Mouse (Mus musculus) adrenal gland, postnatal 14 days (tissue): ENCODE data around the gene Trip12. TPM values are rescaled to one million over a fixed set of nuclear protein-coding genes. Genes with fewer than 3 reads are reported as not detected.

Source experiments
- DNase-seq: peaks from one replicate; pipeline ENCODE4 v3.0.0; 2021; ENCODE audit warnings: mixed read lengths
- total RNA-seq: library from RNA; stranded (reverse); gene quantifications from 2 replicates; pipeline ENCODE4 v1.2.3, GENCODE M21; 2021

Gene Trip12
- total RNA-seq, 1 experiment from 2014 or later: 225 TPM

- no peak for DNase-seq
These were observed 20.3 kb upstream of the Trip12 start for GRCm38 (mm10) chr1:84860360-84861254.

DNA sequence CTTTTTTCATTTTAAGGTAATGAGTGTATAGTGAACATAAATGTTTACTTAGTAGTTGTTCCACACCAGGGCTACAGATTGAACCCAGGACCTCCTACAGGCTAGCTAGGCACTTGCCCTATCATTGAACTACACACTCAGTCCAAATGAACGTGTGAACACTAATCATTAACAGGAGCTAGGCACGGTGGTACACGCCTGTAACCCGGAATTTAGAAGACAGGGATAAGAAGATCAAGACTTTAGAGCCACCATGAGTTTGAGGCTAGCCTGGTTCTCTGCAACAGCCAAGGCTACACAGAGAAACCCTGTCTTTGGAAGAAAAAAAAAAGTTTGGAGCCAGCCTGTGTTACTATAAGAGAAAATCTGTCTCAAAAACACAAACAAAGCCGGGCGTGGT is 19.3 kb upstream of the Trip12 start:
- no peak for DNase-seq

DNA sequence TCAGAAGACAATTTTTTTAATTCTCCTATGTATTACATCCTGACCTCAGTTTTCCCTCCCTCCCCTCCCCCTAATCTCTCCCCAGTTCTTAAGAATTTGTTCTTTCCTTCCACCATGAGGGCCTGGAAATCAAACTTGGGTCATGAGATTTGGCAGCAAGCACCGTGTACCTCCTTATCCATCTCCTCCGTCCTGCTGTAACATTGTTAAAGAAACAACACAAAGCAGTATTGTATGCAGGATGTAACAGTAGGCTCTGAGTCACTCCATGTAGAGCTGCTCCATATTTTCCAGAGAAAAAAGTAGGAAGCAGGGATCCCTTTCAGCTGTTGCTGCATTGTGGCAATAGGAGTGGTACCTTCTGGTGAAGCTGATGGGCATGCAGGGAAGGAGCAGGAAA is 15.4 kb upstream of the Trip12 start:
- DNase-seq: no peak

DNA sequence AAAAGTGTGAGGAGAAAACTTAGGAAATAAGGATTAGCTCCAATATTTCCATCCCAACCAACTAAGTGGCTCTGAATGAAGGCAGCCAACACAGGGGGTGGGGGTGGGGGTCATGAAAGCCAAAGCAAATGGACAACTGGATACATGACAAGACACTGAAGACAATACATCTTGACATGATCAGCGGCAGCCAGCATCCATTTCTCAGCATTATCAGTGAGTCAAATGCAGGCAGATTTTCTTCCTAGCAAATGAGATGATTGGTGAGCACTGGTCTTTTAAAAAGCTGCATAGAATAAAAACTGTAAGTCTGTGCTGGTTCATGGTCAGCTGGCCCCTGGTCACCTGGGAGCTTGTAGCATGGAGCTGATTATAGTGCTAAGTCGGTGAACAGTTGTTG is 14.7 kb upstream of the Trip12 start:
- DNase-seq: no peak

DNA sequence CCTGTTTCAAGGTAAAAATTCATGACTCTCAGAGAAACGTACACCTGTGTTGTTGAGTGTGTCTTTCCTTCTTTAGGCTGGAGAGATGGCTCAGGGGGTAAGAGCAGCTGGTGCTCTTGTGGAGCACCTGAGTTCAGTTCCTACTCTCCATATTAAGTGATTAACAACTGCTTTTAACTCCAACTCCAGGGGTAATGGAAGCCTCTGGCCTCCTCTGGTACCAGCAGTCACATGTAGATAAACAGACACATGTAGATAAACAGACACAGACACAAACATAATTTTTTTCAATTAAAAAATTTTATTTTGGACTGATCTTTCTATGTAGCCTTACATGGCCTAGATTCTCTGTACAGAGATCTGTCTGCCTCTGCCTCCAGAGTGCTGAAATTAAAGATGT is 13.4 kb upstream of the Trip12 start:
- no peak for DNase-seq

DNA sequence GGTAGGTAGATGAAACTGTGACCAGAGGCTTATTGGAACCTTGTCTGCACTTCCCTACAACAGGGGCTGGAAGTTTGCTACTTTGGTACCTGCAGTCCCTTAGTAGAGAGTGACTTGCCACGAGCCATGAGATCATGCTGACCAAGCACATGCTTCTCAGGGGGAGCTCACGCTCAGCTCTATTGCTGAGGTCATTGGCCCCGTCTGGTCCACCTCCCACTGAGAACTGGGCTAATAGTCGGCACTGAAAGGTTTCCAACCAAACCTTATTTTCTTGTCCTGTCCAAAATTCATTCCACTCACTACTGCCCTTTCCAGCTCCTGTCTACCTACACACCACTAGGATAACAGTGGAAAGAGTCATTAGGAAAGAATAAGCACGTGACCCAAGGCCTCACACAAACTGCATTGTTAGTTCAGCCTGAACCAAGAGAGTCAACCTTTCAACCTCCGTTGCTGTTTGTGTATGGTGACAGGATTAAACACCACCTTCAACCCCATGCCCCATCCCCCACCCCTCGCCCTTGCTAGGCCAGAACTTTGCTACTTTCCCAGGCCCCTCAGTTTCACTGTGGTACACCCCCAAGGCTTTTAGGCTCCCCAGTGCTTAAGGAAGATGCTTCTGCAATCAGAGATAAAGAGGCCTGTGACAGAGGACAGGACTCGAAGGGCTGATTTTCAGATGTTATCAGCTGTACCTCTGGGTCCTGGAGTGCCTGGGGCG is 11.4 kb upstream of the Trip12 start:
- no peak for DNase-seq

GRCm38 (mm10) chr1:84850471-84850870 is 10.2 kb upstream of the Trip12 start:
- DNase-seq: no peak

GRCm38 (mm10) chr1:84849804-84850203 is 9.5 kb upstream of the Trip12 start:
- no peak for DNase-seq

- DNase-seq: no peak
These were observed 8.6 kb upstream of the Trip12 start for GRCm38 (mm10) chr1:84848801-84849455.

DNA sequence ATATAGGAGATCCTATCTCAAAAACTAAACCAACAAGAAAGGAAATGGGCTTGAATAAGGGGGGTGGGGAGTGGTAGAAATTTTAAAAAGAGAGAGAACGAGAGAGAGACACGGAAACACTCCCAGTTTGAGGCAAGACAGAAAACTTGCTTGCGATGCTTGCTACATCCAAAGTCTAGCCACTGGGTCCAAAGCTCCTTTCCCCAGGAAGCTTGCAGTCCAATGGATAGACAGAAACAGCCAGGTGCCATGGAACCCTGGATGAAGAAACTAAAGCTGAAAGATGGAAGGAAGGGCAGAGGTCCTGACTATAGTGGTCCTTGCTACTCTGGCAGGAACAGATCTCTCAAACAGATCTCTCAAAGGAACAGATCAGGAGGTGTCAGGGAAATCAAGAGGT is 8.0 kb upstream of the Trip12 start:
- DNase-seq: no peak

DNA sequence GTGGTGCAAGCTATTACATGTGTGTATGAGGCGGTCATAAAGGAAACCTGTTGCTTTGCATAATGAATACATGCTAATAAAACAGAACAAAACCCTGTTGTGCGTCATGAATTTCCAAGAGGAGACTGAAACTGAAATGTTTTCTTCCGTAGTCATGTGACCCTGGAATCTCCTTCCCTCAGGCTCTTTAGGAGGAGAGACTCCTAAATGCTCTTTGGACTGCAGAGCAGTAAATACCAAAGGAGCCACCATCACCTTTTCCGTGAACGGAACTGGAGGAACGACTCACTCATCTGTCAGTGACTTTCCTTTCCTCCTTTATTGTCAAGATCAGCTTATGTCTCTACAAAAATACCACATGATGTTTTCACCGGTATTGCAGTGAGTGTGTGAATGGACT is 7.4 kb upstream of the Trip12 start:
- DNase-seq: no peak

DNA sequence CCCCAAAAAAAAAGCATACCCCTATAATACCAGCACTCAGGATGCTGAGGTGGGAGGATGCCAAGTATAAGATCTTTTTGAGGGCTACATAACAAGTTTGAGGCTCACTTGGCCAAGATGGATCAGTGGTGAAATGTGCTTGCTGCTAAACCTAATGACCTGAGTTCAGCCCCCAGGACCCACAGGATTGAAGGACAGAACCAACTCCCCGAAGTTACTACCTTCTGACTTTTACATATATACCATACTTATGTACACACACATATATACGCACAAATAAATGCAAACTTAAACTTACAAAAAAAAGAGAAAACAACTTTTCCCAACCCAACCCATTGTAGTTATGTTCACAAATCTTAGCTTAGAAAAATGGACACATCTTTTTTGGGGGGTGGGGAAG is 3.0 kb upstream of the Trip12 start:
- DNase-seq: no peak

- no peak for DNase-seq
These were observed 745 bp upstream of the Trip12 start for GRCm38 (mm10) chr1:84841061-84841460.

GRCm38 (mm10) chr1:84839309-84840017 is 853 bp downstream of the Trip12 start, which contains the start of gene Fbxo36:
Gene Fbxo36, plus strand, starts transcription at chr1:84839841.
- peak; percentile 96 for DNase-seq

DNA sequence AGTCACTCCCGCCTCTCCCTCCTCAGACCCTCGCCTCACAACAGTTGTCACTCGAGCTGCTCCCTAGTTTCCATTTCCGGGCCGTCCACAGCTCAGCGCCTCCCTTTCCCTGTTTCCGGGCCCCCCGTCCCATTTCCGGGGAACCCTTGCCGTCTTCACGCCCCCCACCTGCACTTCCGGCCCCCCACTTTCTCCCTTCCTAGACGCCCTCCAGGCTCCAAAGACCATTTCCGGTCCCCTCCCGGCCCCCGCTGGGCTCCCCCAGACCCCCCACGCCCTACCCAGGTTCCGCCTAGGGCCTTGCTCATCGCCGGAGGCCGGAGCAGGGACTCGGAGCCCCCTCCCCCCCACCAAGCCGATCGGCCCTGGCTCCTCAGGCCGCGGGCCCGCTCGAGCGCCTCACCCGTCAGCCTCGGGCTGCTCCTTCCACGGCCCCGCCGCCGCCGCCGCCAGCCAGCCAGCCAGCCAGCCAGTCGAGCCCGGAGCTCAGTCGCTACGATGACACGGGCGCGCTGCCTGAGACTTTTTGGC is 1.6 kb downstream of the Trip12 start:
- DNase-seq: peak; percentile 91

GRCm38 (mm10) chr1:84838156-84838555 is 2.2 kb downstream of the Trip12 start:
- DNase-seq: no peak

- DNase-seq: peak; percentile 25
These were observed 2.7 kb downstream of the Trip12 start for GRCm38 (mm10) chr1:84837523-84838145.

DNA sequence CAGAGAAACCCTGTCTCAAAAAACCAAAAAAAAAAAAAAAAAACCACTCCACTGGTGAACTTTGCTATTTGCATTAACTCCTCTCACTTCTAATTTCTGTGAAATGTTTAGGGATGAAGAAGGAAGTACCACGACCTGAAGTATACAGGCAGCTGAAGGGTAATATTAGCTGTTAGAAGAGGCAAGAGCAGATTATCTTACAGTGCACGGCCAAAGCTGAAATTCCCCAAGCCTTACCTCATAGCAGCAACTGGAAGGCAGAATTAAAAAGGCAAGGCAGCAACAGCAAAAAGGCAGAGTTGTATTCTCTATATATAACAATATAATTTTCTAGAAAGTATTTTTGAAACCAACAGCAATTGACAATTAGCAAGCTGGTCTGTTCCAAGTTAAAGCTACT is 15.2 kb downstream of the Trip12 start:
- no peak for DNase-seq

GRCm38 (mm10) chr1:84817596-84817995 is 22.7 kb downstream of the Trip12 start:
- DNase-seq: no peak

DNA sequence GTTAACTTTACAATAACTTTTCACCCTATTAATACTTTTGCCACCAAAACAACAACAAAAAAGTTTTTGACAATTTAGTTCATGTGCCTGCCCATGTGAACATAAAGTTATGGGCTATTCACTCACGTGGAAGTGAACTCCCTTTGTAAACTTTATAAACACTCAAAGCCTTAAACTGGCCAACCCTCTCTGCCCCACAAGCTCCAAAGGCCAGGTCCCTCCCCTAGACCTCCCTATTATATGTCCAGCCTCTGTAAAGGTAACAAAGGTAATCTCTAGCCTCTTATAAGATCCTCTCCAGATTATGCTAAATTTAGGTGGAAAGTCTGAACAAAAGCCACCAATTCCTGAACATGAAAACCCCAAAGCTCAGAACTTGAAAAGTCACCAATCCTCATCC is 36.5 kb downstream of the Trip12 start:
- no peak for DNase-seq

- no peak for DNase-seq
These were observed 41.1 kb downstream of the Trip12 start for GRCm38 (mm10) chr1:84799166-84799565.

DNA sequence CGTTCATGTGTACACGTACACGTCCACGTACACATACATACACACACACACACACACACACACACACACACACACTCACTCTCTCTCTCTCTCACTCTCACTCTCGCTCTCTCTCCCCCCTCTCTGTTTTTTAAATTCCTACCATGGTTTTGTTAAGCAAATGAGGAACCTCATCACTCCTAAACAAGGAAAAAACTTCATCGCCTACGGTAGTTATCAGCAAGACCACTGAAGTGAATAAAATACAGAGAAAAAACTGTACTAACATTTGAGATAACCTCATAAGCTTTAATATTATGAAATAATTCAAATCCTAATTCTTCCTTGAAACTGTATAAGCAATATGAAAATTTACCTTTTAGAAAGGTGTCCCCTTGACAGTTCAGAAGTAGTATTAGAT is 45.0 kb downstream of the Trip12 start:
- DNase-seq: no peak
